Mouse (Mus musculus): Measurements from ENCODE around the gene Mapk6.

DNA sequence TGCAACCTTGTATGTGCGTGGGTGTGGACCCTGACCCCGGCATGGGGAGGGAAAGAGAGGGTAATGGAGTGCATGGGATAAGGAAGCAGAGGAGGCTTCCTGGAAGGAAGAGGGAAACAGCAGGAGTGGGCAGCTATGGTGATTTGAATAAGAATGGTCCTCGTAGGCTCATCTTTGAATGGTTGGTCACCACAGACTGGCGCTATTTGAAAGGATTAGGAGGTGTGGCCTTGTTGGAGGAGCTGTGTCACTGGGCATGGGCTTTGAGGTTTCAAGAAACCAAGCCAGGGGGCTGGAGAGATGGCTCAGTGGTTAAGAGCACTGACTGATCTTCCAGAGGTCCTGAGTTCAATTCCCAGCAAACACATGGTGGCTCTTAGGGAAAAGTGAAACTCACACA, 44.6 kb downstream of the Mapk6 start:
- TF ChIP-seq CTCF (IDR thresholded peaks at IDR 0.05; ENCODE audit: low read depth) (no peak), EP300 (IDR thresholded peaks at IDR 0.05; ENCODE audit: low read depth) (no peak)

Data from heart, postnatal 0 days (tissue).